Mouse (Mus musculus) lung, adult 2 months (tissue): ENCODE measurements around the gene Tardbp.

Experiments
- CTCF ChIP-seq: fragments of 200-500 bp; IDR thresholded peaks from 2 replicates; pipeline ENCODE4 v1.5.1; 2011; ENCODE audit warnings: mild to moderate bottlenecking, low read length, control low read depth; ENCODE audit not compliant: insufficient read depth
- POLR2A ChIP-seq: fragments of 200-500 bp; IDR thresholded peaks from 2 replicates; pipeline ENCODE4 v1.6.1; 2011; ENCODE audit warnings: low read depth, mild to moderate bottlenecking, control low read depth, low read length, borderline replicate concordance; ENCODE audit errors: extremely low read depth

- TF ChIP-seq POLR2A: no peak
- no peak for TF ChIP-seq CTCF
These were observed 11.5 kb upstream of the Tardbp start for GRCm38 (mm10) chr4:148638302-148638701.
